Mouse (Mus musculus) testis, adult 2 months (tissue): ENCODE data around the gene Hoxd3.

Experiments
- CTCF ChIP-seq: fragments of 200-500 bp; IDR thresholded peaks from 2 replicates; pipeline ENCODE4 v1.5.1; 2012; ENCODE audit warnings: low read depth, mild to moderate bottlenecking, inconsistent platforms, low read length, moderate library complexity; ENCODE audit not compliant: control insufficient read depth, insufficient read depth, insufficient replicate concordance
- POLR2A ChIP-seq: fragments of 200-500 bp; IDR thresholded peaks from 2 replicates; pipeline ENCODE4 v1.6.1; 2012; ENCODE audit warnings: low read depth, mild to moderate bottlenecking, inconsistent platforms, low read length, moderate library complexity; ENCODE audit not compliant: control insufficient read depth

DNA sequence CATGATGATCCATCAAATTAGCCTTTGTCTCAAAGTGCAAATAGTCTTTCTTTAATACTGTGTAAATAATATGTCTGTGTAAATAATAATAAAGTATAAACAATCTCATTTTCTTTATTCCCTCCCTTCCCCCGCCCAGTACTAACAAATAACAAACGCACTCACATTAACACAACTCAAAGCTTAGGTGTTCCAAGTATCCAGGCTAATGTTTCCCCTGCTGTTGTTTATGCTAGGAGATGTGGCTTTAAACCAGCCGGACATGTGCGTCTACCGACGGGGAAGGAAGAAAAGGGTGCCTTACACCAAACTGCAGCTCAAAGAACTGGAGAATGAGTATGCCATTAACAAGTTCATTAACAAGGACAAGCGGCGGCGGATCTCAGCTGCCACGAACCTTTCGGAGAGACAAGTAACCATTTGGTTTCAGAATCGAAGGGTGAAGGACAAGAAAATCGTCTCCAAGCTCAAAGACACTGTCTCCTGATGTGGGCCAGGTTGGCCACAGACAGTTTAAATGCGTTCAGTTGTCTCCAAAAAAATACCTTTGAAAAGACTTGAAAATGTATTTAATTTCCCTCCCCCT, 42.0 kb upstream of the Hoxd3 start:
- TF ChIP-seq CTCF (no peak), POLR2A (no peak)
